Mouse (Mus musculus) induced T-regulatory cell, adult 2 months (primary cell): Measurements from ENCODE around the gene Tet3.
A peak's percentile ranks its signal among the peaks of the same experiment; 100 is the strongest.
"Not testable (repeated sequence)": the region's sequence is repeated elsewhere in the genome, so short reads cannot be mapped to it uniquely, and the experiment has no call there.

Experiments used
- DNase-seq: peaks from one replicate; pipeline ENCODE4 v3.0.0-alpha.2; 2012; ENCODE audit warnings: low read depth

Gene Tet3

DNA sequence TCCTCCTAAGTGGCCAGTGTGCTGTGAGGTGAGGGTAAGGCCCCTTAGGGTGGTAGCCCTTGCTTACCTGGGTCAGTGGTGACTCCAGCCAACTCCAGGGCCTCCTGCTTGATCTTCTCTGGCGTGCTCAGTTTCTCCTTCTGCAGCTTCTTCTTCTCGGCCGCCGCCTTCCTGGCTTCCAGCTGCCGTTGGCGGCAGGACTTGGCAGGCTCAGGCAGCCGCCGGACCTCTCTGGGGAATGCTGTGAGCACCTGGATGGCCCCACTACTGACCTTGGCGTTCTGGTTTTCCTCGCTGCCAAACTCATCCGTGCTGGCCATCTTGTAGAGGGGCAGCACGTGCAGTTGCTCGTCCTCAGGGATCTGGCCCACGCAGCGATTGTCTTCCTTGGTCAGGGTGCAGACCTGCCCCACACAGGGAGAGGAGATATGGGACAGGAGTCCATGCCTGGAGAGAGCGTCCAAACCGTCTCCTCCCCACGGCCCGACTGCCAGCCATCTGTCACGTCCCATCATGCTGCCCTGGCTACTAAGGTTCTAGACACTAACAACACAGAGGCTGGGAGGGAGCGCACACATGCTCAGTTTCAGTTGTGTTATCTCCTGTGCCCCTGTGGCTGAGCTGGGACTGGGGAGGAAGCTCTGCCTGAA, 88.4 kb downstream of the Tet3 start:
- no peak for DNase-seq

DNA sequence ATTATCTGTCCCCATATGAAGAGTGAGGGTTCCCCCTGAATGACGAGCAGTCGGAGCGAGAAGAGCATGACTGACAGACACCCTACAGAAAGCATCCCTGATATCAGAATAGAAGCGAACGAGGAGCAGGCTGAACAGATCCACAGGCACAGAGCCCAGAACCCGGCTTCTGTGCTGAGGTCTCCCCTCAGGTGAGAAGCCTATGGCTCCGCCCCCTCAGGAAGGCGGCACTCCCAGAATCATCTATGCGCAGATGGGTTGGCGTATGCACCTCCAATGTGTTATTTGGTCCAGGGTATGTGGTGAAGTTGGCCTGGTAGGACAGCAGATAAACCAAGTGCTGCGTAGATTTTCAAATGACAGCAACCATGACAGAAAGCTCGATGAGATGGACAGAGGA, 95.8 kb downstream of the Tet3 start:
- DNase-seq, result no peak

DNA sequence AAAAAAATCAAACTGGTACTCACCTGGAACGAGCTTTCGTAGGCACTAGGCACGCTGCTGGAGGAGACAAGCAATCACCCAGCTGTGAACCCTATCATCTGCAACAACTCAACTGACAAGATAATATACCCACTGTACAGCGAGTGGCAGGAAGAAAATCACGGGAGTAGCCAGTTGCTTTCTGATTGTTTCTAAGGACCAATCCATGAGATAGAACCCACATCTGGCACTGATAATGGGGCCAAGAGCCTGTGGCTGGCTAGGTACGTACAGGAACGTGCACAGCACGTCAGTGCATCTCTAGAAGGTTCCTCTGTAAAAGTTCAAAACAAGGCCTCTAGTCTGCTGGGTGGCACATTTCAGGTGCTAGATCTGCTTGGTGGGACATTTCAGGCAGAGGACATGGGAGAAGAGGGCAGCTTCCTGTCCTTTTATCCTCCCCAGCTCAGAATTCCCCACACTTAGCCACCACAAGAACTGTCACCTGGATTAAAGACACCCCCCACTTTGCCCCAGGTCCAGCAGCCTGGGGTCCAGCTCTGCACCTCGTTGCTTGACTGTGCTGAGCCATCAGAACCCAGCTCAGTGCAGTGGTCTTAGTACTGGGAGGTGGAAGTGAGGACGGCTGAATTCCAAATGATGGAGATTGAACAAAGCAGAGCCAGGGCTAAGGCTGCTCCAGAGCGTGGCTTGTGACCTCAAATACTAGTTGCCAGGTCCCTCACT, 97.2 kb downstream of the Tet3 start:
- no peak for DNase-seq

DNA sequence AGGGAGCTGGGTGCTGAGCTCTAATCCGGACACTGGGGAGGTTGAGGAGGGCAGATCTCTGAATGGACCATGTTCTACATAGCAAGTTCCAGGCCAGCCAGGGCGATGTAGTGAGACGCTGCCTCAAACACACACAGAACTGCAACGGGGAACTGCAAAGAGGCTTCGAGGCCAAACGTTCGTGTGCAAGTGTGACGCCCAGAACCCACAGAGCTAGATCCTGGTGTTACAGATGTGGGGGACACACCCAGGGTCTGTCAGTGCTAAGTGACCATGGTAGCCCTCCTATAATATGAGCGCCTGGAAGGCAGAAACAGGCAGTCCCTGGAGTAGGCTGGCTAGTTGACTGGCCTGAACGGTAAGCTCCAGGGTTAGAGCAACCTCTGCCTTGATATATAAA, 101.4 kb downstream of the Tet3 start:
- no peak for DNase-seq

DNA sequence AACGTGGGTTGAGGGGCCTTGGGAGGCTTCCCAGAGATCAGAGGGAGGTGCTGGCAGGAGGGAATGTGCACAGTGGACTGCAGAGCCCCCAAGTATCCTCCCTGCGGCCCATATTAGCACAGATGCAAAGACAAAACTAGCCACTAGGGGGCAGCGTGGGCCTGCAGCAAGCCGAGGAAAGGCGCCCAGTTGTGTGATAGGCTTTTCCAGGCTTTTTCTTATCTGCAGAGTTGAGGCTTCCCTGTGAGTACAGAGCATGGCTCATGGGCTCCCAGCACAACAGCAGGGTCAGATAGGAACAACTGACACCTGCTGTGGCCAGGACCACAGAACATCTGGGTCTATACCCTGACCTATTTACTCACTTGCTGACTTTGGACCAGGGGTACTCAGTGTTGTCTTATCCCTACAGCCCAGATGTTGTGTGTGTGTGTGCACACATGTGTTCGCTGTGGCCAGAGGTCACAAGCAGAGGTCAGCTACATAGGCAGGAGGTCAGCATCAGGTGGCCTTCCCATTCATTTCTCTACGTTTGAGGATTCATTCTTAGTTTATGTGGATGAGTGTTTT, 102.2 kb downstream of the Tet3 start:
- peak; percentile 86 for DNase-seq

DNA sequence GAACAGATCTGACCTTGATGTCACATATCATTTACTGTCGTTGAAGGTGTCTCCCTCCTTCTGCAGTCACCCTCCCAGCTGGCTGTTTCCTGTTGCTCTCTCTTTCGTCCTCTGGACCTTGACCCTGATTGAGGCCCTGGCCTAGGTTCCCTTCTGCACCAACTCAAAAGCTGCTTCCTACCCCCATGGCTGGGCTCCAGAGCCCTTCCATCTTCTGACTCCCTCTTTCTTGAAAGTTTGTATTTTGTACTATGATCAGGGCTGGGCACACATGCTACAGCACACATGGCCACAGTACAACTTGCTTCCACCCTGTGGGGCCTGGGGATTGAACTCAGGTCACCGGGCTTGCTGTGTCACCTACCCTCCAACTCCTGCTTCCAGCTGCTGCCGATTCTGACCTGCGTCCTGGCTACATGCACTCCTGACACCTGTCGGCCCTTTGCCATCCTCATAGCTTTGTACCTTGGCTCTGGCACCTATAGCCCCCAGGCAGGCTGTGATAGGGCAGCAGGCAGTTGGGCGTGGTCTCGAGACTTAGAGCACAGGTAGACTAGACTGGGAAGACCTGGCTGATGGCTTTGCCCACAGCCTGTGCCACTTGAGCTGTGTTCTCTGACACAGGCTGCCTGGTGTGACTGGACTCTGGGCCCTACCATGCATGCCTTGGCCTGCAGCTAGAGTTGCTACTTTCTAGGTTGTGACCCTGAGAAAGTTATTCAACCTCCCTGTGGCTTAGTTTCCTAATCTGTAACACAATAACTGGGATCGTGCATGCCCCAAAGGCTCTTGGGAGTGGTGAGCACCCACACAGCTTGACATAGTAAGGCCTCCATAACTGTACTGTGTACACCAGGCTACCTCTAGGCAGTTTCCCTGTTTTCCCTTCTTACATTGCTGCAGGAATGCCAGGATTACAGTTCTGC, 103.8 kb downstream of the Tet3 start:
- no peak for DNase-seq

DNA sequence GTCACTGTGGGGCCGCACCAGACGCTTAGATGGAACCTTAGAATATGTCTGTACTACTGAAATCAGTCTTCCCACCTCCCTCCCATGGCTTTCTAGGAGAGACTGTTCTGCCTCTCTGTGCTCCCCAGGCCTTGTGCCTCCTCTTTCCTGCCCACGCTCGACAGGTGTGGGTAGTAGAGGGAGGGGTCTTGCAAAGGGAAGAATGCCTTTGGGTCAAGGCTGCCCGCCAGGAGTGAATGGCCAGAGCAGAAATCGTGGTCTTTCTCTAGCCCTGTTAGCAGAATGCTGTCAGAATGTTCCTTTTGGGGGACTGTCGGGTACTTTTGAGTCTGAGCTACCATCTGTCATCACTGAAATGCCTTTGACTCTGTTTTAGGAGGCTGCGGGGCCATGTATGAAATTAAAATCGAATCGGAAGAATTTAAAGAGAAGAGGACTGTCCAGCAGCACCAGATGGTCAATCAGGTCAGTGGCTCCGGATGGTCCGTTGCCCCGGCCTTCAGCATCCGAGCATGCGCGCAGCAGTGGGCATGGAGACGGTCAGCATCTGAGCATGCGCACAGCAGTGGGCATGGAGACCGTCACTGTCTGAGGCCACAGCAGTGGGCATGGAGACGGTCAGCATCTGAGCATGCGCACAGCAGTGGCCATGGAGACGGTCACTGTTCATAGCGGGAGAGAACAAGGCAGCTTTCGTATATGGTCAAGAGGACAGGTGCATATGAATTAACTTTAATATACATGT, 106.0 kb downstream of the Tet3 start:
- DNase-seq, result no peak

DNA sequence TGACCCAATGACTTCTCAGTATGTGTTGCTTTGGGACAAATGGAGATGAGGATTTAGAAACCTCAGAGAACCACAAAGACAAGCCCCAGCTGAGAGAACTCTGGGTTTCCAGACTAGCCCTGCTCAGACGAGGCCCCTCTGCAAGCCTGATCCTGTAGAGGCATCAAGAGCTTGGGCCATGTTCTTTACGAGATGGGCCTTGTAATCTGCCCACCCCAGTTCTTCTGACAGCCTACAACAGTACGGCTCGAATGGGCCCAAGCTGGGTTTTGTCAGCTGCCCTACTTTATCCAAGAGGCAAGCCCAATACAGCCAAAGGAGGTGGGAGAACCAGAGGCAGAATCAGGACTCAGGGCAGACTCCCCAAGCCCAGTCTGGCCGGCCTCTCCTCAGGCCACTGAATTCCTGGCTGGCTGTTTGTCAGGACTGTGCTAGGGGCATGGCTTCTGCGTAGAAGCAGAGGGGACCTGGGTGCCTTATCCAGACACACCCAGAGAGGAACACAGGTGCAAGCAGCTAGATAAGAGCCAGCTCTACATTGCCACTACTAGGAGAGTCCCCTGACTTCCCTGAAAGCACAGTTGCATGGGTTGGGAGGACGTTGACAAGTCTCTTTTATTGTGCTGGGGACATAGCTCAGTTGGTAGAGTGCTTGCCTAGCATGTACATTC, 107.3 kb downstream of the Tet3 start:
- no peak for DNase-seq

DNA sequence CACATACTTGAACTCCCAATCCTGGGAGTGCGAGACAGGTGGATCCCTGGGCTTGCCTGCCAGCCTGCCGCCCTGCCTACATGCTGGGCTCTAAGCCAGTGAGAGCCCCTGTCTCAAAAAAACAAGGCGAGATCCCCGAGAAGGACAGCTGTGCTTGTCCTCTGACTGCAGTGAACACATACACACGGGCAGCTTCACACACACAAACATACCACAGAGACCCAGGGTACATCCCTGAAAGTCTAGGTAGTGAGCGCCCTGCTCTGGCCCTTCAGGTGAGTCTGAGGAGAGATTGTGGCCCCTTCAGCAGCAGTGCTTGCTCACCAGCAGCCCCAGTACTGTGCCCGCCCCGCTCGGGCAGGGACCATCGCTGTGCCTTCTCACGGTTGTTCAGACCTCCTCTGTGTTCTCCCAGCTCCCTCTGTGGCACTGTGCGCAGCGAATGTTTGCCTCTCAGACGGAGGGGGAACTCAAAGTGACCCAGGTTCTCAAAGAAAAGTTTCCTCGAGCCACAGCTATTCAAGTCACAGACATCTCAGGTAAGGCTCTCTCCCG, 108.0 kb downstream of the Tet3 start:
- DNase-seq, result no peak

DNA sequence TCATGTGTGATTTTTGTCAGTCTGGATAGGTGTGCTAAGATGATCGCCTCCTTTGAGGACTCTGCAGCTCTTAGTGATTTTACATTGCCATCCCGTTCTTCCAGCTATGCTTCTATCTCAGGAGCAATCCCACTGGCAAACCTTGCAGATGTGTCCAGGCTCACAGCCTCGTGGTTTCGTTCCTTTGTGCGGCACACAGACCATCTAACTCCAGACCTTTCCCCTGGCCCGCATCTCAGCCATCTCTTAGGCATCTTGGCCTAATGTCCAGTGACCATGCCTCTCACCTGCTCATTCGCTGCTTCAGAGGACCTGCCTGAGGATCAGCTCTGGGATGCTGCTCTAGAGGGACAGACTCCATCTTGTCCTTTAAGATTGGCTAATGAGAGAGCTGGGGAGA, 108.7 kb downstream of the Tet3 start:
- DNase-seq, result no peak

DNA sequence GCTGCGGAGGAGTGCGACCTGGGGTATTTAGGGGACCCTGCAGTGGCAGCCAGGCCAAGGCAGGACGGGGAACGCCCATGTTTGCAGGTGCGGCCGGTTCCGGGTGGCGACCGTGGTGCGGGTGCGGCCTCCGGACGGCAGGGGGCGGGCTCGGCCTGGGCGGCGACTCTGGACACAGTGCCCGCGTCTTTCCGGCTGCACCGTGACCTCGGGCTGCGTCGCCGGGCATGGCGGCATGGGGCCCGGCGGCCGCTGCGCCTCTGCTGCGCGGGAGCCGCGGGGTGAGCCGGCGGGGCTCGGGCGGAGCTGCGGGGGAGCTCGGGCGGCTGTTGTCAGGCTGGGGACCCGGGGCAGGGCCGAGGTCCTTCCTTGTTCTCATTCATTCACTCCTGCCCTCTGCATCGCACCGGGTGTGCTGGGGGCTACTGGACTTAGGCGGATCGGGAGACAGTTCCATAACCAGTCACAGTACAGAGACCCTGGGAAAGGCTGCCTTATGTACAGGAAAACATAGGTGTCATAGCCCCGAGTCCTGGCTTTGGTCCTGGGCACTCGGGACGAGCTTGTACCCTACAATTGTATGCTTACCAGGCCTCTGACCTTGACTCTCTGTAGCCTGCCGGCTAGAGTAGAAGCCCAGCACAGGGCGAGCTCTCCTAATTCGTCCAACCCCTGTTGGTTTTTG, 109.5 kb downstream of the Tet3 start:
- peak; percentile 91 for DNase-seq

DNA sequence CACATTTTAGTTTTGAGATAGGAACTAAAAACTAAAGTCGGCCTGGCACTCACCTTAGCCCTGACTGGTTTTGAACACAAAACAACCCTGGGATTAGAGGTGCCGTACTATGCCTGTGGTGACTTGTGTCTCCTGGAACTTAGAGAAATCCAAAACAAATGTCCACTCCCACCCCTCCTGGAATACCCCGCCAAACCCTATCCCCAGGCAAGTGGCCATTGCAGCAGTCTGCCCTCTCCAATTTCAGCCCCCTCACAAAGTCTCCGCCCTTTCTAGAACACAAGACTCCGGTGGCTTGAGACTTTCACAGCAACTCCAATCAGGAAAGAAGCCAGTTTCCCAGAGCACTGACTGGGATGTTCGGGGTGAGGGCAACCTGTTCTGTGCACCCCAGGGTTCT, 110.0 kb downstream of the Tet3 start, which contains the start of gene Bola3:
Gene Bola3 (plus strand): TSS at position 275 of the 400 bp plus-strand sequence.
- DNase-seq, result no peak

DNA sequence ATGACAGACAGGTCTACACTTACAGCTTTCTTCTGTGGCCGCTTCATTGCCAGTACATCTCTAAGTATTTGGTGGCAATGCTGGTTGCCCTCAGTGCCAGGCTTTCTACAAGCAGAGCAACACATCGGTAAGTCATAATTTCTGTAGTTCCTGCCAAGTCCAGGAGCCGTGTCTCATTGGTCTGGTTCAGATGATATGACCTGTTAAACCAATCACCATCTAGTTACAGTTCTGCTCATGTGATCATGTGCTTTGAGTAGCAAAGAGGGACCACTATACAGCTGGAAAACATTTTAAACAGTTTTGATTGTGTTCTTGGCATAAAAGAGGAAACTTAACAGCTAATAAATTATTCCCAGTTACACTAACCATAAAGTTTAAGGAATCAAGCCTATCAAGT, 111.0 kb downstream of the Tet3 start:
- no peak for DNase-seq

DNA sequence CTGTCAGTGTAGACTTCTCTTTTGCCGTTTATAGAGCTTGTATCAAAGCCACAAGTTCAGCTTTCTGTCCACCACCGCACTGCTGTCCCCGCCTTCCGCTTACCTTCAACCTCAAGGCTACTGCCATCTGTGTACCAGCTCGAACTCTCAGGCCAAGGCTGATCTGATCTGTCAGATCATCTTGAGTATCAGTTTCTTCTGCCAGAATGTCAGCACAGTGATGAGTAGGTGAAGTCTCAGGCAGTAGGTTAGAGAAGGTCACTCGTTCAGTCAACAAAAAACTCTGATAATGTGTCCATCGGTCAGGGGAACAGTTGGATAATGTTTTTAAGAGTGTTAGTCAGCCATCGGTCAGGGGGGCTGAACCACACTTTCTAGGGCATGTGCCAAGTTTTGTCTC, 113.6 kb downstream of the Tet3 start:
- not testable (repeated sequence) for DNase-seq

DNA sequence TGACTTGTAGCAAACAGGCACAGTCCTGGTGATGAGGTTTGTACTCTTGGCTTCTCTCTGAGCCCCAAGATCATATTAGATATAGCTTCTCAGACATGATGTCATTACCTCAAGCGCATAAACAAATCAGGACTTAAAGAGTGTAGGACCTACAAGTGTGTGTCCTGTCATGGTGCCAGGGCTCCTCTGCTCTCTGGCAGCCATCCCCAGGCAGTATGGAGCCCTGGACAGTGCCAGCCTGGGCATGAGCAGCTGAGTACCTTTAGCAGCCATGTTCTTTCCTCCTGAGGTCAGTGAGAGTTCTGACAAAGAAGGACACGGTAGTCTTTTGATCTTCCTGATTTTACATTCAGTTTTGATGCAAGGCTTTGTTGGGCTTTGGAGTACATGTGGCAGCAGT, 115.9 kb downstream of the Tet3 start:
- DNase-seq, result no peak

DNA sequence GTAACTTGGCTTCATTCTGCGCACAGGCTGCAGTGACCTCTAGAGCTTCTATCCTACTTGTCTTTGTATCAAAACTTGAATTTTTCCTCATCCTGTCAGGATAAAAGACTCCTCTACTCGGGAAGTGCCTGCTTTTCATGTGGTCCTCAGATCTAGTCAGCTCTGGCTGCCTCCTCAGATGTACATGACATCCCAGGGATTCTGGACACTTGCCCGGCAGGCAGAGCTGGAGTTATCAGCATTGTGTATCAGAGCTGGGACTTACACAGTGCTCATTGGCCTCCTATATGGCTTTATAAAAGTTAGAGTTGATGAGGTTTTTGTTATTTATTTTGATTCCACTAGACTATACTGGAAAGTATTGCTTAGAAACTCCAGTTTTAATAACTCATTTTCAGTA, 117.5 kb downstream of the Tet3 start:
- DNase-seq, result no peak

DNA sequence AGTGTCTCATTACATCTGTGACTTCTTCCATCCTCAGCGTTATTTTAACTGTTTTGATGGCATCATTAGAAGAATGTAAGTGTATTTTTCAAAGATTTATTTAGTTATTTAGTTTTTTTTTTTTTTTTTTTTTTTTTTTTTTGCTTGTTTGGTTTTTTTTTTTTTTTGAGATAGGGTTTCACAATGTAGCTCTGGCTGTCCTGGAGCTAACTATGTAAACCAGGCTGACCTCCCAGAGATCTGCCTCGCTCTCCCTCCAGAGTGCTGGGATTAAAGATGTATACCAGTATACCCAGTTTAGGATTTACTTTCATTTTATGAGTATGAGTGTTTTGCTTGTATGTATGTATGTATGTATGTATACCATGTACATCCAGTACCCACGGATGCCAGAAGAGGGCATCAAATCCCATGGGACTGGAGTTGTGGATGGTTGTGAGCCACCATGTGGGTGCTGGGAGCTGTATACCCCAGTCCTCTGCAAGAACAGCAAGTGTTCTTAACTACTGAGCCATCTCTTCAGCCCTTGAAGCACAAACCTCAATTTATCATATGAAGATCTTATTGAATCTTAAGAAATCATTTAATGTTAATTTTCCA, 131.2 kb downstream of the Tet3 start:
- peak; percentile 38 for DNase-seq

DNA sequence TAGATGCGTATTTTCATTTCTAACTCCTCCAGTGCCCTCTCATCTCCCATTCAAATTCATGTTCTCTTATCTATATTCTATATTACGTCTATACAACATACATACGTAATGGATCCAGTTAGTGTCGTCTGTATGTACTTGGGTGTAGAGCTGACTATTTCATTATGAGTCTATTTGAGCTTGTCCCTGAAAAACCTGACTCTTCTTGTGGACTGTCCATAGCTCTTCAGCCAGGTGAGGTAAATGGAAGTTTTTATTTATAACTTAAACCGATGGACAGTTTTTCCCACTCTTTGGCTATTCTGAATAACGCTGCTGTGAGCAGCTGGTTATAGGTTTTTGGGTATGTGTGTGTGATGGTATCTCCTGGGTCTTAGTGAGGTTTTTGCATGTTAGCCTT, 132.1 kb downstream of the Tet3 start:
- DNase-seq, result peak; percentile 54

DNA sequence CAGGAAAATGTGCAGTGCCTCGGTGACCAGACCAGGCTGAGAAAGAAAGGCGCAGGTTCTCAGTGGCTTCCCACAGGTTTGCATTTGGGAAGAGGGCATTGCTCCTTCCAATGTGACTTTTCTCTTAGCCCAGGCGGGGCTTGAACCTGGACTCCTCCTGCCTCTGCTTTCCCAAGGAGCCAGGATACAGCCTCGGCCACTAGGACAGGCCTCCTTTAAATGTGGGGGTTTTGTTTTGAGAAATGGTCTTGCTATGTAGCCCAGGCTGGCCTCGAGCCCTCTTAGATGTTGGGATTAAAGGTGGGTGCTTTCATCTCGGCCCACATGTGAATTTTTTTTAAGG, 132.5 kb downstream of the Tet3 start:
- no peak for DNase-seq
